Mouse (Mus musculus): ENCODE measurements at regions not wholly inside any gene's neighbourhood (a gene's known extent, or its start where the extent isn't known, plus 50 kb on each side); places are given as distances from the start of the nearest gene placed in this dataset.

GRCm38 (mm10) chr5:111824600-111825130, 90.9 kb downstream of the Gm26897 start:
- in situ Hi-C loops (cut with MboI, MseI) = loop anchor here (25.0 kb wide), 1 partner anchor 1863 kb away; no protein-coding TSS in a partner anchor

GRCm38 (mm10) chr5:111829891-111830290, 96.2 kb downstream of the Gm26897 start:
- in situ Hi-C loops (cut with MboI, MseI) = no loop called here

- in situ Hi-C loops (cut with MboI, MseI) = no loop called here
Observed at GRCm38 (mm10) chr5:111835737-111836667, 102.3 kb downstream of the Gm26897 start.

GRCm38 (mm10) chr5:111836668-111837234, 103.0 kb downstream of the Gm26897 start:
- in situ Hi-C loops (cut with MboI, MseI) = no loop called here

- in situ Hi-C loops (cut with MboI, MseI) = no loop called here
Observed at GRCm38 (mm10) chr5:111842461-111842860, 108.7 kb downstream of the Gm26897 start.

GRCm38 (mm10) chr5:111843622-111844239, 110.0 kb downstream of the Gm26897 start:
- in situ Hi-C loops (cut with MboI, MseI) = no loop called here

GRCm38 (mm10) chr5:111844528-111844927, 110.8 kb downstream of the Gm26897 start:
- in situ Hi-C loops (cut with MboI, MseI) = no loop called here

GRCm38 (mm10) chr5:111848917-111849316, 115.2 kb downstream of the Gm26897 start:
- in situ Hi-C loops (cut with MboI, MseI) = no loop called here

GRCm38 (mm10) chr5:111852682-111853081, 119.0 kb downstream of the Gm26897 start:
- in situ Hi-C loops (cut with MboI, MseI) = no loop called here

- in situ Hi-C loops (cut with MboI, MseI) = loop anchor here (5.0 kb wide), 1 partner anchor 38 kb away; no protein-coding TSS in a partner anchor
Observed at GRCm38 (mm10) chr5:111855366-111855765, 121.6 kb downstream of the Gm26897 start.

GRCm38 (mm10) chr5:111857200-111857599, 123.5 kb downstream of the Gm26897 start:
- in situ Hi-C loops (cut with MboI, MseI) = loop anchor here (5.0 kb wide), 1 partner anchor 40 kb away; no protein-coding TSS in a partner anchor

- in situ Hi-C loops (cut with MboI, MseI) = no loop called here
Observed at GRCm38 (mm10) chr5:111860436-111860835, 126.7 kb downstream of the Gm26897 start.

GRCm38 (mm10) chr5:111862331-111862730, 128.6 kb downstream of the Gm26897 start:
- in situ Hi-C loops (cut with MboI, MseI) = no loop called here

GRCm38 (mm10) chr5:111863922-111864321, 130.2 kb downstream of the Gm26897 start:
- in situ Hi-C loops (cut with MboI, MseI) = no loop called here

- in situ Hi-C loops (cut with MboI, MseI) = no loop called here
Observed at GRCm38 (mm10) chr5:111864606-111865005, 130.9 kb downstream of the Gm26897 start.

GRCm38 (mm10) chr5:111869011-111869410, 135.3 kb downstream of the Gm26897 start:
- in situ Hi-C loops (cut with MboI, MseI) = no loop called here

GRCm38 (mm10) chr5:111877165-111877793, 143.6 kb downstream of the Gm26897 start:
- in situ Hi-C loops (cut with MboI, MseI) = no loop called here

GRCm38 (mm10) chr5:111879044-111879443, 145.3 kb downstream of the Gm26897 start:
- in situ Hi-C loops (cut with MboI, MseI) = no loop called here

GRCm38 (mm10) chr5:111880268-111880667, 146.5 kb downstream of the Gm26897 start:
- in situ Hi-C loops (cut with MboI, MseI) = loop anchor here (10.0 kb wide), 1 partner anchor 205 kb away; no protein-coding TSS in a partner anchor

- in situ Hi-C loops (cut with MboI, MseI) = loop anchor here (10.0 kb wide), 1 partner anchor 203 kb away; no protein-coding TSS in a partner anchor
Observed at GRCm38 (mm10) chr5:111881517-111881916, 147.8 kb downstream of the Gm26897 start.

- in situ Hi-C loops (cut with MboI, MseI) = loop anchor here (10.0 kb wide), 1 partner anchor 198 kb away; no protein-coding TSS in a partner anchor
Observed at GRCm38 (mm10) chr5:111887281-111887680, 153.6 kb downstream of the Gm26897 start.

All from regulatory T cell (primary cell).